Mouse (Mus musculus): Measurements from ENCODE around the gene Kbtbd13.

Kbtbd13 gene

GRCm38 (mm10) chr9:65393606-65394005, 2.2 kb upstream of the Kbtbd13 start:
- no peak for DNase-seq

- DNase-seq: peak; percentile 79
Observed at GRCm38 (mm10) chr9:65392638-65393364, 1.3 kb upstream of the Kbtbd13 start.

GRCm38 (mm10) chr9:65390752-65391612, 470 bp downstream of the Kbtbd13 start:
- peak; percentile 45 for DNase-seq

- DNase-seq: peak; percentile 60
Observed at GRCm38 (mm10) chr9:65386373-65387140, 4.9 kb downstream of the Kbtbd13 start.

- peak; percentile 48 for DNase-seq
Observed at GRCm38 (mm10) chr9:65384276-65384675, 7.2 kb downstream of the Kbtbd13 start.

- DNase-seq: no peak
Observed at GRCm38 (mm10) chr9:65382751-65383097, 8.7 kb downstream of the Kbtbd13 start.

- no peak for DNase-seq
Observed at GRCm38 (mm10) chr9:65382031-65382750, 9.3 kb downstream of the Kbtbd13 start.

GRCm38 (mm10) chr9:65381017-65381590, 10.3 kb downstream of the Kbtbd13 start:
- no peak for DNase-seq

GRCm38 (mm10) chr9:65375163-65375934, 16.1 kb downstream of the Kbtbd13 start:
- no peak for DNase-seq

GRCm38 (mm10) chr9:65374468-65375162, 16.8 kb downstream of the Kbtbd13 start:
- no peak for DNase-seq

GRCm38 (mm10) chr9:65372449-65372848, 19.0 kb downstream of the Kbtbd13 start:
- DNase-seq: peak; percentile 59

GRCm38 (mm10) chr9:65371756-65372155, 19.7 kb downstream of the Kbtbd13 start:
- no peak for DNase-seq

- no peak for DNase-seq
Observed at GRCm38 (mm10) chr9:65365721-65366120, 25.7 kb downstream of the Kbtbd13 start.

- no peak for DNase-seq
Observed at GRCm38 (mm10) chr9:65363684-65364083, 27.8 kb downstream of the Kbtbd13 start.

- DNase-seq: peak; percentile 43
Observed at GRCm38 (mm10) chr9:65360641-65361448, 30.6 kb downstream of the Kbtbd13 start, which contains the start of gene Ubap1l. Gene Ubap1l (plus strand): TSS chr9:65361041.

GRCm38 (mm10) chr9:65358956-65359480, 32.4 kb downstream of the Kbtbd13 start:
- DNase-seq: no peak

- no peak for DNase-seq
Observed at GRCm38 (mm10) chr9:65356971-65357370, 34.5 kb downstream of the Kbtbd13 start.

- DNase-seq: no peak
Observed at GRCm38 (mm10) chr9:65356561-65356960, 34.9 kb downstream of the Kbtbd13 start.

- DNase-seq: no peak
Observed at GRCm38 (mm10) chr9:65353251-65353650, 38.2 kb downstream of the Kbtbd13 start.
